Mouse (Mus musculus): ENCODE results near the gene Padi2. TPM values are rescaled to one million over a fixed set of nuclear protein-coding genes. Genes with fewer than 3 reads are reported as not detected.

Gene Padi2
- polyA plus RNA-seq, 1 experiment from 2014 or later: 1.4 TPM

DNA sequence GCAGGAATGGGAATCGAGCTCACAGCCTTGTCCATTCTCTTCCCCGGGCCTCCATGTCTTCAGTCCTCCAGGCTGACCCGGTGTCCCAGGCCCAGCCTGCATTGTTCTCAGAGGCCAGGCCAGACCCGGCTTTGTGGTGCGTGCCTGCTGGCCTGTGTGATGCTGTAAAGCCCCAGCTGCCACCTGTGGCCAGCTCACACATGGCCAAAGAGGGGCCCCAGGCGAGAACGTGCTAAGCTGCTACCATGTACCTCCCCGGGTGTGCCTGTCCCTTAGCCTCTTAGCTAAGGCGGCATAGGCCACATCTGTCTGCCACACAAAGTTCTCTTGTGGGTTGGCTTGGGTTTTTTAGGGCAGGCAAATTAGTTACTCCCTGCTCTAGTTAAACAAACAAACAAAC, 29.5 kb downstream of the Padi2 start:
- no peak overlapping the region for H3K27ac ChIP-seq
- H3K9ac ChIP-seq: no peak overlapping the region
- no peaks in the 10 kb centered on the region for H3K36me3 ChIP-seq (replicated peaks)
- H3K4me2 ChIP-seq: no peak overlapping the region
- no peaks in the 10 kb centered on the region for H3K27me3 ChIP-seq (replicated peaks)
- H3K4me3 ChIP-seq: no peak overlapping the region
- WGBS: 62% methylated on average over 9 of the region's 9 CpGs
- no peaks in the 10 kb centered on the region for H3K4me1 ChIP-seq
- H3K9me3 ChIP-seq: no peaks in the 10 kb centered on the region
- no peak for ATAC-seq (replicated peaks)

DNA sequence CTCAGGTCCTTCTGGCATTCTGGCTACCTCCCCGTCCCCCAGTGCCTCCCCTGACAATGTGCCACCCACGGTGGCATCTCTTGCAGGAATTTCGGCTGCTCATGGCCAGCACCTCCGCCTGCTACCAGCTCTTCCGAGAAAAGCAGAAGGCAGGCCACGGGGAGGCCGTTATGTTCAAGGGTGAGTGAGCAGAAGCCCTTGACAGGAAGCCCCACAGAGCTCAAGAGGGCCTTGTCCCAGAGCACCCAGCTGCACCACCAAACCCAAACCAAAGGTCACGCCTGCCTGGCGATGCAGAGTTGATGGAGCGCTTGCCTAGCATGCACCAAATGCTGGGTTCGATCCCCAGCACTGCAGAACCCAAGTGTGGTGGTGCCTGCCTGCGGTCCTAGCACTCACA, 38.2 kb downstream of the Padi2 start:
- H3K27me3 ChIP-seq (replicated peaks): no peaks in the 10 kb centered on the region
- no peak overlapping the region for H3K4me3 ChIP-seq
- H3K9me3 ChIP-seq: no peaks in the 10 kb centered on the region
- H3K27ac ChIP-seq: no peak overlapping the region
- WGBS: 86% methylated on average over 12 of the region's 12 CpGs
- no peaks in the 10 kb centered on the region for H3K4me1 ChIP-seq
- H3K36me3 ChIP-seq (replicated peaks): no peaks in the 10 kb centered on the region
- H3K9ac ChIP-seq: no peak overlapping the region
- no peak overlapping the region for H3K4me2 ChIP-seq
- ATAC-seq (replicated peaks): no peak

DNA sequence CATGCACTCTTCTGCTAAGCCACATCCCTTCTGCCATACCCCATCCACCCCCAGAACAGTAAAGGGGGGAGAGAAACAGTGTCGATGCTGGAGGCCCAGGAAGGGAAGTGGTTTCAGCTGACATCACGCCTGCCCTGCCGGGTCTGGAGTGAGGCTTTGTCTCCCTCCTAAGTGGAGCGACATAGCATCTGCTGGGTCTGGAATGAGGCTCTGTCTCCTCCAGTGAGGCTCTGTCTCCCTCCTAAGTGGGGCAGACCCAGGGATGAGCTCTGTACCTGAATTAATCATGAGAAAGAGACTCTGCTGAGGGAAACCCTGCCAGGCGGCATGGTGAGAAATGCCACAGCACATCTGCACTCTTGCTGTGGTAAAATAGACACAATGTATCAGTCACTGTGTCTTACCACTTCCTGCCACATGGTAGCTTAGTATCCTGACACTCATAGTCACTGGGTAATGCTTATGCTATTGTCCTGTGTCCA, 38.9 kb downstream of the Padi2 start:
- no peak for ATAC-seq (replicated peaks)
- WGBS: 77% methylated on average over 5 of the region's 5 CpGs
- Histone ChIP-seq H3K9ac (no peak overlapping the region), H3K9me3 (no peaks in the 10 kb centered on the region), H3K36me3 (replicated peaks) (no peaks in the 10 kb centered on the region), H3K27me3 (replicated peaks) (no peaks in the 10 kb centered on the region), H3K4me3 (no peak overlapping the region), H3K4me1 (no peaks in the 10 kb centered on the region), H3K4me2 (no peak overlapping the region), H3K27ac (no peak overlapping the region)

DNA sequence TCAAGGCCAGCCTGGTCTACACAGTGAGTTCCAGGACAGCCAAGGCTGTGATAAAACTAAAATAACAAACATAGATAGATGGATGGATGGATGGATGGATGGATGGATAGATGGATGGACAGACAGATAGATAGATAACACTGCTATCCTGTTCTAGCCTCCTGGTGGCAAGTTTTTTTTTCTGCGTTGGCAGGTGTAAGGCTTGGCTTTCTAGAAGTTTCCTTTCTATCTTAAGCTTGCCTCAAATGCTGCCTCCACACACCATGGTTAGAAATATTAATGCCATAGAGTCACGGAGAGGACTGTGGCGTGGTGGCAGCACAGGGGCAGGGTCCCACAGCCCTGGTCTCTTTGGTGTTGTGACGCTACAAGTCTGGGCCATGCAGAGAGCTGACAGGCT, 39.4 kb downstream of the Padi2 start:
- Histone ChIP-seq H3K9ac (no peak overlapping the region), H3K27me3 (replicated peaks) (no peaks in the 10 kb centered on the region), H3K4me1 (no peaks in the 10 kb centered on the region), H3K4me3 (no peak overlapping the region), H3K4me2 (no peak overlapping the region), H3K27ac (no peak overlapping the region), H3K36me3 (replicated peaks) (no peaks in the 10 kb centered on the region), H3K9me3 (no peaks in the 10 kb centered on the region)
- WGBS: 94% methylated on average over 4 of the region's 4 CpGs
- ATAC-seq (replicated peaks): no peak

DNA sequence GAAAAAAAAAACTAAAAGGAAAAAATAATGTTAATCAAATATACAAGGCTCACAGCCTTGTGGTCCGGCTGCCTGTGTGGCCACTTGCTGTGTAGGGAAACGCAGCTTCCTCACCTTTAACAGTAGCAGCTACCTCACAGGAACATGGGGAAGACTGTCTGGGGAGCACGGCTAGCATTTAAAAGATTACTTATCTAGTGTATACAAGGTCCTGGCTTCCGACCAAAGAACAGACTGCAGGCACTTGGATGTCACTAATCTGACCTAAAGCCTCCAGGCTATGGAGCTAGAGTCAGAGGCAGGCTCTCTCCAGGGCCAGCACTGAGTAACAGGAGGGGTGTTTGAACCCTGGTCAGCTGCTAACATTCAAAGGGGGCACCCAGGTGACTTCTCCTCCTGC, 39.9 kb downstream of the Padi2 start:
- WGBS: 81% methylated on average over 4 of the region's 4 CpGs
- Histone ChIP-seq H3K4me2 (no peak overlapping the region), H3K9ac (no peak overlapping the region), H3K27ac (no peak overlapping the region), H3K4me1 (no peaks in the 10 kb centered on the region), H3K4me3 (no peak overlapping the region), H3K9me3 (no peaks in the 10 kb centered on the region), H3K36me3 (replicated peaks) (no peaks in the 10 kb centered on the region), H3K27me3 (replicated peaks) (no peaks in the 10 kb centered on the region)
- ATAC-seq (replicated peaks): no peak

DNA sequence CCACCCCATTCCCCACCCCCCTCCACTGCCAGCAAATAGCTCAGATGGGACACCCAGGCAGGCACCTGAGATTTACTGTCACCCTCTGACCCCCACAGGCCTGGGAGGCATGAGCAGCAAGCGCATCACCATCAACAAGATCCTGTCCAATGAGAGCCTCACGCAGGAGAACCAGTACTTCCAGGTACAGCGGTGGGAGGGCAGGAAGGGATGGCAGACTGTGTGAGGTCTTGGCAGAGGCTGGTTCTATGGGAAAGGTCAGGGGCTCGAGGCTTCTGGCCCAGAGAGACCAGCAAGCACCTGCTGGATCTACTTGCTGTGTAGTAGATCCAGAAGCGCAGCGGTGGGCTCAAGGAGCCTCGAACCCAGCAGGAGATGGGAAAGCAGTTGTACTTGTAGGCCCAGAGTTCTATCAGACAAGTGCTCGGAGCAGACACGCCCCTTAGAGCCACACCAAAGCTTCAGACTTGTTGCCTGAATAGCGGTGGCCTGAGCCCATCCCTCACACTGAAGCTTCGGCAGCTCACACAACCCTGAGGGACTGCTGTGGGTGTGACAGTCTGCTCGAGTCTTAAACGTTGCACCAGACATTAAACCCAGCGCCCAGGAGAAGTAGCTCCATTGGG, 40.5 kb downstream of the Padi2 start:
- H3K36me3 ChIP-seq (replicated peaks): no peaks in the 10 kb centered on the region
- no peaks in the 10 kb centered on the region for H3K4me1 ChIP-seq
- no peak for ATAC-seq (replicated peaks)
- H3K27me3 ChIP-seq (replicated peaks): no peaks in the 10 kb centered on the region
- no peak overlapping the region for H3K4me2 ChIP-seq
- no peak overlapping the region for H3K27ac ChIP-seq
- H3K4me3 ChIP-seq: no peak overlapping the region
- WGBS: 75% methylated on average over 14 of the region's 14 CpGs
- no peaks in the 10 kb centered on the region for H3K9me3 ChIP-seq
- H3K9ac ChIP-seq: no peak overlapping the region

DNA sequence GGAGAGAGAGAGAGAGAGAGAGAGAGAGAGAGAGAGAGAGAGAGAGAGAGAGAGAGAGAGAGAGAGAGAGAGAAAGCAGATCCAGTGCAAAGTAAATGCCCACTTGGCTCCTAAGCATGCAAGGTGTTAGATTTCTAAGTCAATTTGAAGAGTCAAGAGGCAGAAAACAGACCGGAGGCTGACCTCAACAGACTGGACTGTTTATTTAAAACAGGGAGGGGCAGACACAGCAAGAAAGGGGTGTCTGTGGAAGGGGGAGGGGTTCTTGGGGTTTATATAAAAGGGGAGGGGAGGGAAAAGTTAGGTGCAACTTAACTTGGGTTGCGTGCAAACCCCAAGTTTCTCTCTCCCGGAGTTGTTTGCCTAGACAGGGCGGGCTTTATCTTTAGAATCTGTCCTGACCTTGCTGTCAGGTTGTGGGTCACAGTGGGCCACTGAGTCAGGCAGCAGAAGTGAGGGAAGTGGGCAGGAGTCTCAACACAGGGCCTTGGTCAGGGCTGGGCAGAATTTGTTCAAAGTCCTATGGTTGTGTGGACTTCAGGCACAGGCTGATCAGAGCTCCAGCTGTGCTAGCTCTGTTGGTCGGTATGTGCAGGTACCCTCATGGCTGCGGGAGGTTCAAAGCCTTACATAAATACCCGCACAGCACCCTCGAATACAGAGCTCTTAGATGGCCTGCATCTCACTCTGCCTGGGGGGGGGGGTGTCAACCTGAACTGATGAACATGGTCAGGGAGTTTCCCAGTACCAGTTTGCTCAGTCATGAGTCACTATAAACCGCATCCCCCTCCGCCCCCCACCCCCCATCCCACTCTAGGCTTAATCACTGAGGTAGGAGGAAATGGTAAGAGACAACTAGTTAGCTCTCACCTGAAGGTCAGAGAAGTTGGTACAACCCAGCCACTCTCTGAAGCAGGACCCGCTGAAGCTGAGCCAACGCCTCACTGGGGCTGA, 41.6 kb downstream of the Padi2 start:
- no peak for ATAC-seq (replicated peaks)
- Histone ChIP-seq H3K9me3 (no peaks in the 10 kb centered on the region), H3K9ac (no peak overlapping the region), H3K27me3 (replicated peaks) (no peaks in the 10 kb centered on the region), H3K4me3 (no peak overlapping the region), H3K4me1 (no peaks in the 10 kb centered on the region), H3K27ac (no peak overlapping the region), H3K4me2 (no peak overlapping the region), H3K36me3 (replicated peaks) (no peaks in the 10 kb centered on the region)
- 85% methylated on average over 12 of the region's 12 CpGs for WGBS

DNA sequence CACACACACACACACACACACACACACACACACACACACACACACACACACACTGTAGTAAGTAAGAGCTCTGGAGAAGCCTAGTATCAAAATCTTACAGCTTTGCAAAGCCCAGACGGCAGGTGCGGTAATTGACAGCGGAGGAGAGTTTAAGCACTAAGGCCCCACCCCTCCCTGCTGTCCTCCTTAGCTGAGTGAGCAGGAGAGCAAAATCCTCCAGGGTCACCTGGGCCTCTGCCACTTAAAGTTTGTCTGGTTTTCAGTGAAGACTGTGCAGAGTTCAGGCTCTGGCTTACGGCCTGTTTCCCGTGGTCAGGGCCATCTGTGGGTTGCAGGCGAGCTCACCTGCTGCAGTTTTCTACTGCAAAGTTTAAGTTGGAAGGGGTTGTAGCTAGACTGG, 42.3 kb downstream of the Padi2 start:
- Histone ChIP-seq H3K4me1 (no peaks in the 10 kb centered on the region), H3K4me3 (no peak overlapping the region), H3K9ac (no peak overlapping the region), H3K27ac (no peak overlapping the region), H3K4me2 (no peak overlapping the region), H3K27me3 (replicated peaks) (no peaks in the 10 kb centered on the region), H3K36me3 (replicated peaks) (no peaks in the 10 kb centered on the region), H3K9me3 (no peaks in the 10 kb centered on the region)
- WGBS: 88% methylated on average over 6 of the region's 6 CpGs
- no peak for ATAC-seq (replicated peaks)

DNA sequence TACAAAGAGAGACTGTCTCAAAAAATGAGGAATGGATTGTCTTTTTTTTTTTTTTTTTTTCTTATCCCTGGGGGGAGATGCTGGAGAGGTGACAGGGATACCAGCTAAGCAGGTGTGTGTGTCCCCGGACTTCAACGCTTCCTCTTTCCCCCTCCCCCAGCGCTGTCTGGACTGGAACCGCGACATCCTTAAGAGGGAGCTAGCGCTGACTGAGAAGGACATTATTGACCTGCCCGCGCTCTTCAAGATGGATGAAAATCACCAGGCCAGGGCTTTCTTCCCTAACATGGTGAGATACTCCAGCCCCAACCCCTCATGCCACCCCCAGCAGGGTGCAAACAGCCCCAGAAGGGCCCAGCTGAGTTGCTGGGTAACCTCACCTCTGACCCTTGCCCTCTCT, 42.9 kb downstream of the Padi2 start:
- no peak overlapping the region for H3K4me2 ChIP-seq
- WGBS: 90% methylated on average over 8 of the region's 8 CpGs
- no peaks in the 10 kb centered on the region for H3K4me1 ChIP-seq
- no peaks in the 10 kb centered on the region for H3K27me3 ChIP-seq (replicated peaks)
- H3K9ac ChIP-seq: no peak overlapping the region
- H3K9me3 ChIP-seq: no peaks in the 10 kb centered on the region
- ATAC-seq (replicated peaks): no peak
- no peak overlapping the region for H3K27ac ChIP-seq
- no peak overlapping the region for H3K4me3 ChIP-seq
- no peaks in the 10 kb centered on the region for H3K36me3 ChIP-seq (replicated peaks)

DNA sequence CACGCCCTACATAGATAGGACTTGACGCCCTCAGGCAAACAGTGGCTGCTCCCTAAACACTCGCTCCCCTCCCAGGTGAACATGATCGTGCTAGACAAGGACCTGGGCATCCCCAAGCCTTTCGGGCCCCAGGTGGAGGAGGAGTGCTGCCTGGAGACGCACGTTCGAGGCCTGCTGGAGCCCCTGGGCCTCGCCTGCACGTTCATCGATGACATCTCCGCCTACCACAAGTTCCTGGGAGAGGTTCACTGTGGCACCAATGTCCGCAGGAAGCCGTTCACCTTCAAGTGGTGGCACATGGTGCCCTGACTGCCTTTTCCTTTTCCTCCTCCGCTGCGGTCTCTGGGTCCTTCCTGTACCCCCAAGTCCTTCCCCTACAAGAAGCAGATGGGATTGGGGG, 43.5 kb downstream of the Padi2 start:
- no peak overlapping the region for H3K27ac ChIP-seq
- H3K9me3 ChIP-seq: no peaks in the 10 kb centered on the region
- no peaks in the 10 kb centered on the region for H3K4me1 ChIP-seq
- no peak overlapping the region for H3K9ac ChIP-seq
- no peak for ATAC-seq (replicated peaks)
- no peaks in the 10 kb centered on the region for H3K36me3 ChIP-seq (replicated peaks)
- H3K27me3 ChIP-seq (replicated peaks): no peaks in the 10 kb centered on the region
- no peak overlapping the region for H3K4me3 ChIP-seq
- WGBS: 86% methylated on average over 16 of the region's 16 CpGs
- H3K4me2 ChIP-seq: no peak overlapping the region

DNA sequence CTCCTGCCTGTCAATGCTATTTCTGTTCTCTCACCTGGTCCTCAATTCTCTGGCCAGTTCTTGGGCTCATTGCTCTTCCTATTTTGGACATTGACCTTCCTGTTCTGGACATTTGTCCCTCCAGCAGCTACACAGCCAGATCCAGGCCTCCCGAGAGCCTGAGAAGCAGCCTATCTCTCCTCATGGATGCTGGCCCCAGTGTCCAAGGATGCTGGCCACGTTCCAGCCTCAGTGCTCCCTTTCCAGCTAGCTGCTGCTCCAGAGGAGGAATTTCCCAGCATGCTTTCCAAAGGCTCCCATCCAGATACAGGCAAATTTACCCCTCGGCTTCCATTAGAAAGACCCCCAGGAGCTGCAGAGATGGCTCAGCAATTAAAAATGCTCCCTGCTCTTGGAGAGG, 44.4 kb downstream of the Padi2 start:
- no peaks in the 10 kb centered on the region for H3K4me1 ChIP-seq
- no peak overlapping the region for H3K9ac ChIP-seq
- H3K27me3 ChIP-seq (replicated peaks): no peaks in the 10 kb centered on the region
- no peak overlapping the region for H3K4me3 ChIP-seq
- H3K9me3 ChIP-seq: no peaks in the 10 kb centered on the region
- H3K27ac ChIP-seq: no peak overlapping the region
- no peak for ATAC-seq (replicated peaks)
- WGBS: 74% methylated on average over 3 of the region's 3 CpGs
- no peak overlapping the region for H3K4me2 ChIP-seq
- no peaks in the 10 kb centered on the region for H3K36me3 ChIP-seq (replicated peaks)

DNA sequence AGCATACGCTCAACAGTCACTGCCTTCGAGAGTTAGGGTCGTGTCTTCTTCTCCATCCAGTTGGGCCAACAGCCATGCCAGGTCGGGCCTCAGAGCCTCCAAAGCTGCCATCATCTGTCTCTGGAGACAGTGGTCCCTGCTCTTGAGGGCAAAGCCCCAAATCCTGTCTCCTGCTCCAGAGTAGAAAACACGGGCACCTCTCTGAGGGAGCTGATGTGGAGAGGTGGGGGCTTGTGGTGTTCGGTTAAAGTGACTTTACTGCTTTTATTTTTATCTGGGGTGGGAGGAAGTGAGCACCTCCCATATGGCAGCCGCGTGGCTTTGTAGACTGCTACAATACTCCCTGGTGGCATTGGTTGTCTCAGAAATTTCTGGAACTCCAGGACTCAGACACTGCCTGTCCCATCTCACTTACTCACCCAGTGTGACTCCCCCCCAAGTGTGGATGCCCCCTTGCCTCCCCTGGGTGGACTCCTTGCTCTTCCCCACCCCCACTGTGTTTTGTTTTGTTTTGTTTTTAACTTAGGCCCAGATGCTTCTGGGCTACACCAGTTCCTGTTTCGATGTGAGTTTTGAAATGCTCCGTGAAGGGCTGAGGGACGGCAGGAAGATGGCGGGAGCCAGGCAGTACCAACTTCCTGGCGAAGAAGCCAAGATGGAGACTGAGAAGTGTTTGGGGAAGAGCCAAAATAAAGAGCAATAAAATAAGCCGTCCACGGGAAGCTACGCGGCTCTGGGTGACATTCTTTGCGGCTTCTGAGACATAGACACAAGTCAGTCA, 45.9 kb downstream of the Padi2 start:
- Histone ChIP-seq H3K36me3 (replicated peaks) (no peaks in the 10 kb centered on the region), H3K4me2 (no peak overlapping the region), H3K27me3 (replicated peaks) (no peaks in the 10 kb centered on the region), H3K27ac (no peak overlapping the region), H3K4me3 (no peak overlapping the region), H3K4me1 (peaks cover 4% of the 10 kb centered on the region), H3K9me3 (no peaks in the 10 kb centered on the region), H3K9ac (no peak overlapping the region)
- WGBS: 91% methylated on average over 18 of the region's 18 CpGs
- ATAC-seq (replicated peaks): no peak

Data from midbrain, embryonic 15.5 days (tissue).